Mouse (Mus musculus) ES-E14 (cell line): ENCODE results near the gene Ciz1.

Experiments
- CHD2 ChIP-seq: IDR thresholded peaks from 2 replicates; pipeline ENCODE4 v1.6.1; 2014; ENCODE audit warnings: mild to moderate bottlenecking, low read depth, low read length, inconsistent platforms
- MAFK ChIP-seq: IDR thresholded peaks from 2 replicates; pipeline ENCODE4 v1.6.1; 2014; ENCODE audit warnings: mild to moderate bottlenecking, low read depth, low read length, inconsistent platforms; ENCODE audit not compliant: insufficient read depth
- ZNF384 ChIP-seq: IDR thresholded peaks from 2 replicates; pipeline ENCODE4 v1.6.1; 2012; ENCODE audit warnings: low read depth, low read length, inconsistent platforms

- TF ChIP-seq MAFK, result no peak
- TF ChIP-seq ZNF384, result no peak
- no peak for TF ChIP-seq CHD2
Measured at GRCm38 (mm10) chr2:32350471-32351051, 1.6 kb upstream of the Ciz1 start.
